In genomic region chr2:52072065-52072490, GRCm38 (mm10) we compare ENCODE assay signal across 8 mouse cellular contexts. TPM values are rescaled to one million over a fixed set of nuclear protein-coding genes. Genes with fewer than 3 reads are reported as not detected.
DNase-seq lines count a peak whose midpoint lies in the region; ATAC-seq and TF ChIP-seq lines count a peak whose summit lies in the region.

No protein-coding gene starts in this region.

- no peaks in the 10 kb centered on the region for H3K27me3 ChIP-seq in heart, embryonic 12.5 days (replicated peaks)
- H3K27me3 ChIP-seq in G1E (ENCODE audit: insufficient read depth, low read length), result peaks cover 9% of the 10 kb centered on the region
- H3K27me3 ChIP-seq in forebrain, embryonic 16.5 days (replicated peaks; ENCODE audit: control insufficient read depth, insufficient read depth, low read length), result no peaks in the 10 kb centered on the region
- H3K27me3 ChIP-seq in liver, embryonic 12.5 days (replicated peaks), result no peaks in the 10 kb centered on the region
- no peaks in the 10 kb centered on the region for H3K27me3 ChIP-seq in neural tube, embryonic 15.5 days (replicated peaks)

- H3K27ac ChIP-seq in heart, embryonic 12.5 days (ENCODE audit: poor library complexity, severe bottlenecking), result peak overlapping the region; percentile 80; the same call in 1 of the 2 replicates
- peak overlapping the region; percentile 58; the same call in 1 of the 2 replicates for H3K27ac ChIP-seq in forebrain, embryonic 16.5 days (ENCODE audit: low read length)
- H3K27ac ChIP-seq in liver, embryonic 12.5 days, result 0 out of 2 replicates have a peak overlapping the region, but pooled peaks have one; percentile 88
- H3K27ac ChIP-seq in neural tube, embryonic 15.5 days (replicated peaks), result peak overlapping the region; percentile 82

- peaks cover 15% of the 10 kb centered on the region for H3K36me3 ChIP-seq in heart, embryonic 12.5 days
- H3K36me3 ChIP-seq in G1E (replicated peaks), result peaks cover 24% of the 10 kb centered on the region
- H3K36me3 ChIP-seq in forebrain, embryonic 16.5 days (ENCODE audit: control insufficient read depth, insufficient read depth), result peaks cover 5% of the 10 kb centered on the region; the same call in 1 of the 2 replicates
- peaks cover 30% of the 10 kb centered on the region for H3K36me3 ChIP-seq in liver, embryonic 12.5 days
- H3K36me3 ChIP-seq in neural tube, embryonic 15.5 days, result peaks cover 4% of the 10 kb centered on the region; the same call in 1 of the 2 replicates

- H3K4me2 ChIP-seq in heart, embryonic 12.5 days, result peak overlapping the region; percentile 77
- H3K4me2 ChIP-seq in forebrain, embryonic 16.5 days (ENCODE audit: low read length), result peak overlapping the region; percentile 57
- H3K4me2 ChIP-seq in liver, embryonic 12.5 days, result peak overlapping the region; percentile 81
- H3K4me2 ChIP-seq in neural tube, embryonic 15.5 days, result peak overlapping the region; percentile 76

- H3K4me1 ChIP-seq in heart, embryonic 12.5 days (replicated peaks), result peaks cover 10% of the 10 kb centered on the region; the same call in 1 of the 2 replicates
- H3K4me1 ChIP-seq in G1E (ENCODE audit: insufficient read depth, low read depth, low read length), result peaks cover 16% of the 10 kb centered on the region
- peaks cover 14% of the 10 kb centered on the region for H3K4me1 ChIP-seq in forebrain, embryonic 16.5 days (replicated peaks; ENCODE audit: control insufficient read depth, insufficient read depth, low read length)
- peaks cover 24% of the 10 kb centered on the region for H3K4me1 ChIP-seq in liver, embryonic 12.5 days
- H3K4me1 ChIP-seq in neural tube, embryonic 15.5 days, result peaks cover 18% of the 10 kb centered on the region

- peak overlapping the region; percentile 77 for H3K4me3 ChIP-seq in heart, embryonic 12.5 days
- H3K4me3 ChIP-seq in G1E (ENCODE audit: low read depth, low read length), result peak overlapping the region; percentile 88
- peak overlapping the region; percentile 99 for H3K4me3 ChIP-seq in forebrain, embryonic 16.5 days (replicated peaks; ENCODE audit: low read length)
- H3K4me3 ChIP-seq in liver, embryonic 12.5 days, result peak overlapping the region; percentile 98
- peak overlapping the region; percentile 96 for H3K4me3 ChIP-seq in neural tube, embryonic 15.5 days (replicated peaks)

- H3K9ac ChIP-seq in heart, embryonic 12.5 days, result peak overlapping the region; percentile 95
- peak overlapping the region; percentile 93 for H3K9ac ChIP-seq in forebrain, embryonic 16.5 days (replicated peaks; ENCODE audit: low read depth, low read length)
- peak overlapping the region; percentile 97 for H3K9ac ChIP-seq in liver, embryonic 12.5 days
- peak overlapping the region; percentile 80; the same call in 1 of the 2 replicates for H3K9ac ChIP-seq in neural tube, embryonic 15.5 days (replicated peaks)

- no peak for TF ChIP-seq CTCF in G1E (IDR thresholded peaks at IDR 0.05; ENCODE audit: low read depth, low read length)

- no peak for DNase-seq in heart, adult 8-10 months (ENCODE audit: low spot score)
- DNase-seq in G1E (ENCODE audit: low spot score), result peak; percentile 21
- DNase-seq in spleen, adult 12 weeks (ENCODE audit: low spot score), result no peak
- DNase-seq in gastrocnemius, postnatal 25 days, result no peak

- 7% methylated on average over 10 of the region's 10 CpGs for WGBS in heart, embryonic 12.5 days
- under 1% methylated on average over 10 of the region's 10 CpGs for WGBS in forebrain, embryonic 16.5 days
- 16% methylated on average over 10 of the region's 10 CpGs for WGBS in liver, embryonic 12.5 days (ENCODE audit: insufficient replicate concordance)
- WGBS in neural tube, embryonic 15.5 days, result 0% methylated on average over 10 of the region's 10 CpGs

- H3K9me3 ChIP-seq in heart, embryonic 12.5 days (replicated peaks), result no peaks in the 10 kb centered on the region
- no peaks in the 10 kb centered on the region for H3K9me3 ChIP-seq in G1E (replicated peaks)
- no peaks in the 10 kb centered on the region for H3K9me3 ChIP-seq in forebrain, embryonic 16.5 days (ENCODE audit: control insufficient read depth, low read length)
- no peaks in the 10 kb centered on the region for H3K9me3 ChIP-seq in liver, embryonic 12.5 days (replicated peaks)
- no peaks in the 10 kb centered on the region for H3K9me3 ChIP-seq in neural tube, embryonic 15.5 days (replicated peaks)

- no peak; the same call in 1 of the 2 replicates for ATAC-seq in heart, embryonic 12.5 days (ENCODE audit: insufficient number of reproducible peaks, low FRiP score)
- ATAC-seq in G1E (ENCODE audit: extremely low read depth, insufficient number of reproducible peaks, low FRiP score, poor library complexity, severe bottlenecking), result no peak
- ATAC-seq in forebrain, embryonic 16.5 days, result peak; percentile 29
- ATAC-seq in liver, embryonic 12.5 days, result peak; percentile 8; the same call in 1 of the 2 replicates
- ATAC-seq in neural tube, embryonic 15.5 days (ENCODE audit: low FRiP score), result peak; percentile 30

RNA-seq across cellular contexts. Expression of gene Rif1, which starts 0.6 kb away (rescaled TPM):
- polyA plus RNA-seq in heart, embryonic 12.5 days (2016; fragmentation: Nextera tagmentation; extraction: Ambion mirVana), result 33.0 and 34.6 TPM in 2 replicates
- 10 to 100 TPM; 17.7 to 21.3 (median 20.8) TPM for total RNA-seq in heart, adult 8-10 months (2022)
- total RNA-seq in G1E (2014; fragmentation: Nextera tagmentation) (193 and 217 TPM in 2 replicates), G1E (2017) (126 and 145 TPM in 2 replicates)
- polyA plus RNA-seq in G1E (2012), result 19.3 and 24.0 TPM in 2 replicates
- polyA plus RNA-seq in forebrain, embryonic 16.5 days (2015; fragmentation: Nextera tagmentation; extraction: Ambion mirVana), result 23.7 and 23.9 TPM in 2 replicates
- 33.8 and 35.9 TPM in 2 replicates for polyA plus RNA-seq in liver, embryonic 12.5 days (2016; fragmentation: Nextera tagmentation; extraction: Ambion mirVana)
- polyA plus RNA-seq in neural tube, embryonic 15.5 days (2015; fragmentation: Nextera tagmentation; extraction: Ambion mirVana), result 17.6 and 20.4 TPM in 2 replicates
- total RNA-seq in gastrocnemius, postnatal 25 days (2021), result 10 to 100 TPM in 1 of 2 experiments, 1 to 10 TPM in 1; 9.0 to 10.4 TPM

RNA-seq across cellular contexts. Expression of gene Tnfaip6, which starts 34.3 kb away (rescaled TPM):
- 4.9 and 5.7 TPM in 2 replicates for polyA plus RNA-seq in heart, embryonic 12.5 days (2016; fragmentation: Nextera tagmentation; extraction: Ambion mirVana)
- under 1 TPM; 0.59 to 0.86 (median 0.67) TPM for total RNA-seq in heart, adult 8-10 months (2022)
- total RNA-seq in G1E (2014; fragmentation: Nextera tagmentation) (not detected in 2 replicates), G1E (2017) (not detected in 2 replicates)
- not detected in 2 replicates for polyA plus RNA-seq in G1E (2012)
- 4.6 and 6.3 TPM in 2 replicates for polyA plus RNA-seq in forebrain, embryonic 16.5 days (2015; fragmentation: Nextera tagmentation; extraction: Ambion mirVana)
- polyA plus RNA-seq in liver, embryonic 12.5 days (2016; fragmentation: Nextera tagmentation; extraction: Ambion mirVana), result 0.45 and 0.68 TPM in 2 replicates
- 3.6 and 4.2 TPM in 2 replicates for polyA plus RNA-seq in neural tube, embryonic 15.5 days (2015; fragmentation: Nextera tagmentation; extraction: Ambion mirVana)
- 1 to 10 TPM; 1.2 to 1.8 TPM for total RNA-seq in gastrocnemius, postnatal 25 days (2021)

Comparison
In these comparisons a context has a peak if more than half of its experiments do, and no peak if none do; other contexts are left out.
1. ATAC-seq: peak in forebrain, embryonic 16.5 days (single experiment), liver, embryonic 12.5 days (single experiment) and neural tube, embryonic 15.5 days (single experiment); none in heart, embryonic 12.5 days (single experiment) and G1E (single experiment).
2. Peak in every context shown above with its lines, with median percentiles within 50 percentile points of each other: H3K27ac ChIP-seq, H3K4me2 ChIP-seq, H3K4me3 ChIP-seq and H3K9ac ChIP-seq.